Mouse (Mus musculus): ENCODE measurements around the gene Fryl.

Gene Fryl

DNA sequence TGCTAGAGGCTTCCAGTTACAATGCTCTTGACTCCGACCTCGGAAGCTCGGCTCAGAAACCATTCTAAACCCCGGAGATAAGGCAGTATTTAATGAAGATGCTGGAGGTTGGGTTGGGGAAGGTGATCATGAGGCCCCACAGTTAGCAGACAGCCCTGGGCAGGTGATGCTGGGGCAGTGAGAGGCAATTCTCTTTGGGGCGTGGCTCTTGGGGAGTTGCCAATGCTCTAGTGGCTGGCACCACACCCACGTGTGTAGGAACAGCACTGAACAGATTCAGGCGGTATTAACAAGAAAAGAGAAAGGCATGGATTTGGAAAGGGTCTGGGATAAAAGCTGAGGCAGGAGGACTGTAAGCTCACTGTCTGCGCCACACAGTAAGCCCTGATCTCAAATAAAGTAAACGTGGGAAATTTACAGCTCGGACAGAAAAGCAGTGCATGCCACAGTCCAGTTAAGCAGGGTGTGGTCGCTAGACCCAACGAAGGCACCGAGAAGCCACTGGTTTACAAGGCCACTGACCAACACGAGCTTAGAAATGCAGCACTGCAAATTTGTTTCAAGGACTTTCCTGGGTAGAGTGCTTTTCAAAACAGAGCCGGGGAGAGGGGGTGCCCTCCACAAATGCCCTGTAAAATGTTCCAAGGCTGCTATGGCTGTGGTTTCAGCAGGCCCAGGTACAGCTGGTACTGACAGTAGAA is 100.0 kb downstream of the Fryl start:
- no peak for DNase-seq

DNA sequence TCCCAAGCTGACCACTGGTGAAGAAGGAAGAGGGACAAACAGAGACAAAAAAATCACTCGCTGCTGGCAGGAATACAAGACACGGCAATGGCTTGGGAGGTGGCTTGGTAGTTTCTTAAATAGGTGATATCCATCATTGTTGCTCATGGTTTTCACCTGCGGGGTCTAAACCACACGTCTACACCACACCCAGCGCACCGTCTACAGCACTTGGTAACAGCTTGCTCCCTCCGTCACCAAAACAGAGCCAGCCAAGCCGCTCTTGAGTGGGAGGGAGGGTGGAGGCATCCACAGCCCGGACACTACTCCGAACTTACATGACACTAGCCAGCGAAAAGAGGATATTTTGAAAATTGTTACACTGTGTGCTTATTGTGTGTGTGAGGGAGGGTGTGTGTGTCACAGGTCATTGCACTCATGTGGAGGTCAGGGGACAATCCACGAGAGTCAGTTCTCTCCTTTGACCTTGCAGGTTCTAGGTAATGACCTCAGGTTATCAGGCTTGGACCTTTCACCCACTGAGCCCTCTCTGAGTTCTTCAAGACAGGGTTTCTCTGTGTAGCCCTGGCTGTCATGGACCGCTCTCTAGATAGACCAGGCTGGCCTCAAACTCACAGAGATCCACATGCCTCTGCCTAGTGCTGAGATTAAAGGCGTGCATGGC is 102.5 kb downstream of the Fryl start:
- no peak for DNase-seq

DNA sequence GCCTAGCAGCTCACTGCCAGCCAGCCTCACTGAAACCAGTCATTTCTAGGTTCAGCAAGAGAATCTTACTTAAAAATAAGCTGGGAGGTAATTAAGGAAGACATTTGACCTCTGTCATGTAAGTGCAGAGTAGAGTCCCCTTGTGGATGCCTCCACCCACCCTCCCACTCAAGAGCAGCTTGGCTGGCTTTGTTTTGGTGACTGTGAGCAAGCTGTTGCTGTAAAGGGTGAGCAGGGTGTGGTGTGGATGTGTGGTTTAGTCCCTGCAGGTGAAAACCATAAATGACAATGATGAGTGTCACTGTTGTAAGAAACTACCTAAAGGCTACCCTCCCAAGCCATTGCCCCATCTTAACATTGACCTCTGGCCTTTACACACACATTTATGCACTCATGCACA is 104.2 kb downstream of the Fryl start:
- no peak for DNase-seq

DNA sequence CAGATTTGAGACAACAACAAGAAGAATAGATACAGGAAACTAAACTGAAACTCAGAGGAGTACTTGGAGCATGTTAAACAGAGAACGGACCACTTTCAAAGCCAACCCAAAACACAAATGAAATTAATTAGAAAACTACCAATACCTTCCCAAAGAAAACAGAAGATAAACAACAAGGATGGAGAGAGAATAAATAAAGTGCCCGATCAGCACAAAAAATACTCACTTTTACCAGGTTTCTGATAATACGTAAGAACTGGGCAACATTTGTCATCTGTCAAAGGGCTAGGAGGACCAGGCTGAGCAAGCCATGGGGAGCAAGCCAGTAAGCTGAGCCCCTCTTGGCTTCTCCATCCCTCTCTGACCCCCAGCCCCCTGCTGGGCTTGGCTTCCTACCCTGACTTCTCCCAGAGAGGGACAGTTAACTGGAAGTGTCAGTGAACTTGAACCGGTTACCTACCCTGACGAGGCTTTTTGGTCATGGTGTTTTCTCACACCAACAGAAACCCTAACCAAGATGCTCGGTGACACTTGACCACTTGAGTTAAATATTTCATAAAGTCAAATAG is 105.5 kb downstream of the Fryl start:
- DNase-seq: peak; percentile 26

DNA sequence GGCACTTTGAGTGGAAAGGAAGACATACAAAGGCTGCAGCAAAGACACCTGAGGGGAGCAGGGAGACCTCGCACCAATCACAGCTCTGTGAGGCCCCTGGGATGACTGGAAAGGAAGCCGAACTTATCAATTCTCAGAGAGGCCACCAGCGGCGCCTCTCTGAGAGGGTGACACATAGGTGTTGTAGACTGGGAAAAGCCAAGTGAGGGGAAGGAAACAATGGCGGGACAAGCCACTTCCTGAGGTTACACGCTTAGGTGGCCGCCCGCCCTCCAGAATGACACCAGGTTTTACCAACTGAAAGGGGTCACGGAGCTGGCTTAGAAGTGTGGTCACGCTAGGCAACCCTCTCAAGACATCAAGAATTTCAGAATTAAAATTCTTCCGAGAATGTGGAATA is 111.4 kb downstream of the Fryl start:
- no peak for DNase-seq

DNA sequence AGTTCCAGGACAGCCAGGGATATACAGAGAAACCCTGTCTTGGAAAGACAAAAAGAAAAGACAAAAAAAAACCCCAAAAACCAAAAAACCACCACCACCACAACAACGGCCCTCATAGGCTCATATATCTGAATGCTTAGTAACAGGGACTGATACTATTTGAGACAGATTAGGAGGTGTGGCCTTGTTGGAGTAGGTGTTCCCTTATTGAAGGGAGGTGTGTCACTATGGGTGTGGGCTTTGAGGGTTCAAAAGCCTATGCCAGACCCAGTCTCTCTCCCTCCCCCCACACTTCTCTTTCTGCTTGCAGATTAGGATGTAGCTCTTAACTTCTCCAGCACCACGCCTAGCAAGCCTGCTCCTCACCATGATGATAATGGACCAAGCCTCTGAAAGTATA is 114.7 kb downstream of the Fryl start:
- DNase-seq: no peak

DNA sequence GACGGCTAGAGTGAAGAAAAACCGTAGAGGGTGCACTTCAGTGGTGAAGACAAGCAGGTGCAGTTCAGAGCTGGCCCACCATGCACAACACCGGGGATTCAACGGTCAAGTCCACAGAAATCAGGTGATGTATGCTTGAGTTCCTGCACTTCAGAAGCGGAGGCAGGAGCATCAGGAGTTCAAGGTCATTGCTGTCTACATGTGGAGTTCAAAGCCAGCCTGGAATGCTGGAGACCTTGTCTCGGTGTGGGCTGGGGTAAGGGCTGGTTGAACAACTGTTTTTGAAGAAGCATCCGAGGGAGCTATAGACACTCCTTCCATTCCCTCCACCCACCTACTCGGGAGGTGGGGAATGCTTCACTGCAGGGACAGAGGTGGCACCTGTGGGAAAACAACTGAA is 115.3 kb downstream of the Fryl start:
- no peak for DNase-seq

DNA sequence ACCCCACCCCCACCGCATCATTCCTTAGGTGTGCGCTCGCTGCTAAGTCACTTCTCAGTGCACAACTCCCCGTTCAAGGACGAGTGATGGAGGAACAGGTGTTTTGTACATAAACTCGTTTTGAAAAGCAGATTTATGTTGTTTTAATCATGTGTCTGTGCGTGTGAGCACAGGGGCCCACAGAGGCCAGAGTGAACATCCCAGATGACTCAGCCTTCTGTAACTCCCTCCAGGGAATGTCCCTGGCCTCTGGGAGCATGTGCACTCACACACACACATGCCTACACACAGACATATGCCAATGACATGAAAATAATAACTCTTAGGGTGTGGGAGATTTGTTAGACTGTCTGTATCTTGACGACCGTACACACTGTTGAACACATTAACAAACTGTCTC is 118.9 kb downstream of the Fryl start:
- no peak for DNase-seq

DNA sequence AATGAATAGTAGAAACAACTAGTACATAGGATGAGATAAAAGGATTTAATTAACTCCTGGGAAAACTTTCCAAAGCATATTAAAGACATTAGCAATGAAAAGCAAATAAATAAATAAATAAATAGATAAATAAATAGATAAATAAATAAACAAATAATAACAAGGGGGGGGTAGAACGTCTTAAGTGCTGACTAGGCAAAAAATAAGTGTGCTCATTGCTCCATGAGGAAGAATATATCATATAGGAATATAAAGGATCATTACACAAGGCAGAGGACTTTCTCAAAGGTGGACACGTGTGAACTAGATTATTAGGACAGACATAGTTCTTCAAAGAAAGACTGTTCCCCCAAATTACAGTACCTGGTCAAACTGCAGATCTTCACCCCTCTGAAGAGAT is 120.5 kb downstream of the Fryl start:
- no peak for DNase-seq

DNA sequence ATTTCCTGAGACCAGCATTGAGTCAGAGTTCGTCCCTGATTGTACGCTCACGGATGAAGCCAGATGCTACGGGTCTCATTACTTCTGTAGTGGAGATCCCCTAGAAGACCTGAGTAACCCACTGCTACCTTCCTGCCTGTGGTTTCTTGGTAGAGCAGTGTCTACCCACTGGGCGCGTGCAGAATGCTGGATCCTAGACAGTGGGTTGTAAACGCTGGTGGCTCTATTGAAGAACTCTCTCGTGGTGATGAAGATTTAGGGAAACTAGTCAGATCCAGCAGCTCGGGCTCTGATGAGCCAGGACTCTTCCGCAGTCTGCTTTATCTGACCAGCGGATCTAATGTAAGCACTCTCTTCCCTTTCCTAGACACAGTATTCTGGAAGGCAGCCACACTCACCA is 121.3 kb downstream of the Fryl start:
- no peak for DNase-seq

DNA sequence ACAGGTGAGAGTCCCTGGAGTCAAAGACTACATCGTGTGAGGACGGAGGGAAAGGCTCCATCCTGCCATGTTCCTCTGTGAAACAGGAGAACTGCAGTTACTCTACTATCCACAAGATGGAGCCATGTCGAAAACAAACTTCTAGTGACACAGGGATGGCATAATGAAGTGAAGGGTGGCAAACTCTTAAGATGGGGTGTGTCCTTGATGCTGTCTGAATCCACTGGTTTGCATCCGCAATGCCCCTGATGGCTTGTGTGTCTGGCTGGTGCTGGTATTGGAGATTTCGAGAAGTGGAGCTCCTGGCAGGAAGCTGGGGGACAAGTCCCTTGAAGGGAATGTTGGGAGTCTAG is 122.6 kb downstream of the Fryl start:
- peak; percentile 71 for DNase-seq

DNA sequence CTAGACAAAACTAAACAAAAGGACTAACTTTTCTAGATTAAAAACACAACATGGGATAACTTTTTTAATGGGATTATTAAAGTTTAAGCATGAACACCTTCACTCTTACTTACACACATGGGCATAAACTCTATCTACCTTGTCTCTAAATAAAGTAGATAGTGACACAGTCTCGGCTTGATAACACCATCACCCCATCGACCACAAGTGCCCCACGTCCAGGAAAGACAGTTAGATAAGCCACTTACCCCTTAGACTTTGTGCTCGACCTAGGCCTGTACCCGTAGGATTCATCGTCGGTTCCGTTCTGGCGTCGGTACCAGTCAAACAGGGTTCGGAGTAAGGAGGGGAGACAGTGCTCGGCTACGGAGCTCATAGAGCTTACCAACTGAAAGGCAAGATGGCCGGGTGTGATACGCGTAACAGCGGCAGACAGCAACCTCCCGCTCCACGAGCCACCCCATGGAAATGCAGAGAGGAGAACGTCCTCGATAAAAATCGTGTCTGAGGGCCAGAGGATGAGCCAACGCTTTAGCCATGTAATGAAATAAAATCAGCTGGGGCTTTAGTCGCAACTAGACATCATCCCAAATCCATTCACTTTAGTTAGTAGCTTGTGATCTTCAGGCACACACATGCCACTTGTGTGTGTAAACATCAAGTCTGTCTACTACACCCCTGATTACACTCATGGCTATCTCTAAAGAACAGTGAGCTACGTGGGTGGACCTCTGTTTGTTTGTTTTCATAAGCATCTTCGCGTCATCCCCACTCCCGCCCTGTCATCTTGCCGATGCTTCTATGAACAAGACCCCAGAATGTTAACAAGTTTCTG is 123.2 kb downstream of the Fryl start:
- no peak for DNase-seq

DNA sequence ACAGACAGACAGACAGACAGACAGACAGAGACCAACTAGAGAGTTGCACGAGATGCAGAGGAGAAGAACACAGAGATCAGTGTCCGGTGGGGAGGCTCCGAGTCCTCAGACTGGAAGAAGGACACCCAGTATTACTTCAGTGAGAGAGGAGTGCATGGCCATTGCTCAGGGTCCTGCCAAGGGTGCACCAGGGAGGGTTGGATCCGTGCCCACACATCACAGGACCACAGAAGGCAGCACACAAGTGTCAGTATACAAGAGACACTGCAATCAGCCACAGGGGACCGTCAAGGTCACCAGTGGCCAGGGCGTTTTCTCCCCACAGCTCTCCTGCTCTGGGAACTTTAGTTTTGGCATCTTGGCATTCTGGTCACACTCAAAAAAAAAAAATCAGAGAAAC is 125.4 kb downstream of the Fryl start:
- no peak for DNase-seq

DNA sequence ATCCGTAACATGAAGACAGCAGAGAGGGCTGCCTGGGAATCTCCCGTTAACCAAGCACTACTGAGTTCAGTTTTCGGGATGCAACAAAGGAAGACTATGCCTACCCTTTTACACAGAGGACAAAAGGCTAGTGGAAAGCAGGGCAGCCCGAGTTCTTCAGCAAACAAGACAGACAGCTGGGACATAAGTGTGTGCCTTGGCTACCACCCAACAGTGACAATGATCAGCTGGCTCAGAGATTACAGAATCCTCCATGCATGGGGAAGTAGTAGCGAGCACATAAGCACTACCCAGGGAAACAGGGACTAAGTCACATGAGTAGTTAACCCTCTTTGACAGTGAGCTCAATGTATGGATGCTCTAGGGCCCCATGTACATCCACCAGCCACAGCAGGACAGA is 126.5 kb downstream of the Fryl start:
- DNase-seq: peak; percentile 16

DNA sequence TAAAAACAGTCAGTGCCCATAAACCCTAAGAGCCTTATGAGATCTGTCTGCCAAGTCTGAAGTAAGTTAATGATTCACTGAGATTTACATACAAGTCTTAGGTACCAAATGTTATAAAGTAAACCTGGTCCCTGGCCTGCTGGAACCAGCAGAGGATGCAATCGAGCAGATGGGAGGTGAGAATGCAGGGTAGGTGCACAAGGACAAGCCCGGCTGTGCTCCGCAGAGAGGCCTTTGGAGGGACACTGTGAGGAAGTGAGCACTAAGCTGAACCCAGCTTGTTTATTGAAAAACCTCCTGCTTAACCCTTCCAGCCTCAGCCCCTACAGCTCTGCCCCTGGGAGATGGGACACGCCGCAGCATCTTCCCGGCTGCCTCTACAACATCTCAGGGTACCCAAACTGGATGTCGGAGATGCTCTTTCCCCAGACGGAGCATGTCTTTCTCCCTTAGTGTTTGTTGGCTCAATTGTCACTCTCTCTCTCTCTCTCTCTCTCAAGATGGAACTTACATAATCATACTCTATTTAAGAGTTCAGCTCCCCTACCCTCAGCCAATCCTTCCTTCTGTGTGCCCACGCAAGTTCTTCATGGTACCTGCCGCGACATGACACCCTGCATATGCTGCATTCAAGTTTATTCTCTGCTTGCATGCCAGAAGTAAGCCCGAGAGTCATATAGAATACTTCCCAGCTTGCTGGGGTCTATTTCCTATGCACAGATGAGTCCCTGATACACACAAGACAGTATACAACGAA is 136.3 kb downstream of the Fryl start:
- no peak for DNase-seq

DNA sequence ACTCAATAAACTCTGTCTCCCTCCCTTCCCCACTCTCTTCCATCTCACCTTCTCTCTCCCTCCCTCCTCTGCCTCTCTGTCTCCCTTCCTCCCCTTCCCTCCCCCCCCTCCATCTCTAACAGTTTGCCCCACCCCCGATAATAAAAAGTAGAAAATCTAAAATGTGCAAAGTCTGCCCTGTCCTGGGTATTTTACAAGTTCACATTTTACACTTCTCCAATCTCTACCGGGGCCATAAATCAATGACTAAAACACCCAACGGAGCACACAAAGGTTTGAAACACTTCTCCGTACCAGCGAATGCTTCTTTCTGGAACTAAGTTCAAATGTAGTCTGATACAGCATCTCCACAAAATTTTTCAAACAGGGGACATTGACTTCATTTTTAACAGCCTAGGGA is 136.9 kb downstream of the Fryl start:
- DNase-seq: no peak

DNA sequence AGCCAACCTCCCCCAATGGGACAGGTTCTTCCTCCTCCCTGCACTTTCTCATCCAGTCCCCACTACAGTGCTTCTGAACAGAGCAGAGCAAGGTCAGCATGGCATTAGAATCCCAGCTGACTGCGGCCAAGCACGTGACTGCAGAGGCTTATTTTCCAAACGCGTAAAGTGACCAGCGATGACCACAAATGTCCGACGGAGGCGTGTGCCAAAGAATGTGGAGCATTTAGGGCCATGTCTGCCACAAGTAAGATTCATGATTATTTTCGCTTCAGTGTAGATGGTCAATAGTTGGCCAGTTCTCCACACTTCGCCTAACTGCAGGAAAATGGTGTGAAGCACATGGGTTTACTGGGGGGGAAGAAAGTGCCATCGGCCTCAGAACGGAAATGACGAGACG is 137.6 kb downstream of the Fryl start:
- no peak for DNase-seq

DNA sequence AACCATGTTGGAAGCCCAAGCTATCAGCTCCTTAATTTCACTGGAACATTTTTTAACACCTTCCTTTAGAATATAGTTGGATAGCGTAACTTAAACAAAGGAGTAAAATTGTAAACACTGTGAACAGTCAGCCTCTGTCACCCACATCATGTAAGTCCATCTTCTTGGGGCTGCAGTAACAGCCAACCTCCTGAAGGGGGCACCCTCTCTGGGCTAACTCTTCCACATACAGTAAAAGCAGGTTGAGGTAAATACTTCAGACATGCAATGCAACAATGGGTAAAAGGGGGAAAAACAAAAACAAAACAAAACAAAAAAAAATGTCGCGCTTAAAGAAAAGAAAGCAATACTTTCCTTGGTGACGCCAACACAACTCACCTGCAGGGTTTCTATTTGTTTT is 141.5 kb downstream of the Fryl start:
- no peak for DNase-seq

DNA sequence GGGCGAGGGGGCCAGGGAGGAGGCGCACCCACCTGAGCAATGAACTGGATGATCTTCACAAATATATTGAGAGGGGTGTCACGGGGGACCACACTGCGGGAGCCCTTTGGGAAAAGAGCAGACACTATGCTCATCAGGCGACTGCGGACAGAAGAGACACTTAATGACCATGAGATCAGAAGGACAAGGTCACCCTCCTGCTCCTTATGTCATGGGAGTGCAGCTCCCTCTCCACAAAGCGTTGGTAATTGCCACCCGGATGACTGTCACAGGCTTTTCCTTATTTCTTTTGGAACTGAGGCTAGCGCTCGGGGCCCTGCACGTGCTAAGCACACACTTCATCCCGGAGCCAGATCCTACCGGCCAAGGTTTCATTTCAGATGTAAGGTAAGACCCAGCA is 144.1 kb downstream of the Fryl start:
- no peak for DNase-seq

DNA sequence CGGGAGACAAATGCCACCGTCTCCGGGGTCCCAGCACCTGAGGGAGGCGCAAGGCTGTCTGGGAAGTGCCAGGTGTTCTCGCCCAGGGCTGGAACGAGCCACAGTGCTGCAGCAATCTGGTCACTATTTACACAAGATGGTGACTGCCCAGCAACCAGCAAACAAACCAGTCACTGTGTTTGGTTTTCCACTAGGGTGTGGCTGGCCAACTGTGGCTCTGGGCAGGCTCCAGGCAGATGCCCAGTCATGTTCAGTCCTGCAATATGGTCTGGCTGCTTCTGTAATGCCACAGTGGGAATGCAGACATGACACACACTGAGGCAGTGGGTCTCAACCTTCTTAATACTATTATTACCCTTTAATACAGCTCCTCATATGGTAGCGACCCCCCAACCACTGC is 152.8 kb downstream of the Fryl start:
- DNase-seq: no peak

DNA sequence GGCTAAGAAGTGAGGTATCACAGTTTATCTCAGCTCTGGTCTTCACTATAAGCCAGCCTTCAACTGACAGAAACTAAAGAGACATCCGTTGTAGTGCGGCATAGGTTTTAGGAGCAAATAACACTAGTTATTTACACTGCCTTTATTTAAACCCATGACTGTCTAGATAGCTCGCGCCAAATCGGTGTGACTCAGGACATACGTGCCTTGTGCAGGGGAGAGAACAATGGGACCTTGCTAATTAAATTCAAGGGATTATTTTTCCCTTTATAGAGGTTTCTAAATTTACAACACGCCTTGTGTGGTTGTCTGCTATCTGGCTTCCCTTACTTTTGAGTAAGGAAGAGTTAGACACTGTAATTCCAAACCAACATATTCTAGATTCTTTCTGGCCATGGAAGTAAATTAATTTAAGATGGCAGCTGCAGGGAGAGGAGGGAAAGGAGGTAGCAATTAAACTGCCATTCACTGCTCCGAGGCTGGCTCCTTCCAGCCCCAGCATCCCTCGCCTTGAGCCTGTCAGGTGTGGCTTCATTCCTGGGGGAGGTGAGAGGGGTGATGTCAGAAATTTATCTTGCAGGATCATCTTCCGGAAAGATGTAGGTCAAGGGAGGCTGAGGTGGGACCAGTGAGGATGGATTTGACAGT is 154.0 kb downstream of the Fryl start:
- DNase-seq: no peak

DNA sequence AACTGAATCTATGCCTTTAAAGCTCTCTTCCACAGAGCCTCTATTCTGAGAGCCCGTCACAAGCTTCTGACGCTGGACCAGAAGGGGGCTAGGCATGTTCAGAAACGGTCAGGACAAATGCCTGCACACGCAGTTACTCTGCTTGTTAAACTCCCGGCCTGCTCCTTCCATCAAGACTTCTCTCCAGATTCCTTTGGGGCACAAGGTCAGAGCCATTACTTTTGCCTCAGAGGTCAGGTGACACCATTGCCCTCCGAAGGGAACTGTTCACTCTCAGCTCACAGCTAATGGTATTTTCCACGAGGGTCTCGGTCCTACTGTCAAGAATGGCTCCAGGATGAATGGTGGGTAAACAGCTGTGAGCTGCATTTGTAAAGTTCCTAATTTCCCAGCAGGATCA is 164.2 kb downstream of the Fryl start:
- no peak for DNase-seq

DNA sequence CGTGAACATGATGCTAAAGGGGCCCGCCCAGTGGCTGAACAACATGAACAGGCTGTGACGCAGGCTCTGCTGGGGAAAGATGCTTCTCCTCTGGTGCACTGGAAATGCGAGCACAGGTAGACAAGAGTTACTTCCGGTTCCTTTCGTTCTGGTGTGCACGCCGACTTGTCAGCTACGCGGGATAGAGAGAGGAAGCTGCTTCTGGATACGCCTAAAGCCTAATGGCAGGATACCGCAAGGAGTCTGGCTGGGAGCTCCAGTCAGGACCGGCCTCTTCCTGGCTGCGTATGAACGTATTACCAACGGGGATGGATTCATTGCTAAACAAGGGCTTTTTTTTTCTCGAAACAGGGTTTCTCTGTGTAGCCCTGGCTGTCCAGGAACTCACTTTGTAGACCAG is 167.3 kb downstream of the Fryl start:
- no peak for DNase-seq
